Mouse (Mus musculus) left cerebral cortex, postnatal 25 days (tissue): ENCODE measurements around the gene Hint1. TPM values are rescaled to one million over a fixed set of nuclear protein-coding genes. Genes with fewer than 3 reads are reported as not detected.
"Not testable (repeated sequence)": the region's sequence is repeated elsewhere in the genome, so short reads cannot be mapped to it uniquely, and the experiment has no call there.

Experiments
- DNase-seq, 2 experiments: peaks; one replicate each; pipeline ENCODE4 v3.0.0; 2022; ENCODE audit warnings: low spot score in 2 of 2, mixed read lengths in 1 of 2
- intact Hi-C: fragments of 180-260 bp; cut with DNase I; formaldehyde crosslinking; loops from one replicate; pipeline ENCODE4 v1.15.1; 2025
- total RNA-seq, 2 experiments: library from RNA; stranded (reverse); gene quantifications; 2 replicates each; pipeline ENCODE4 v1.2.3; 2021

Hint1 gene
- total RNA-seq, 2 experiments from 2014 or later, result 236 to 265 TPM

DNA sequence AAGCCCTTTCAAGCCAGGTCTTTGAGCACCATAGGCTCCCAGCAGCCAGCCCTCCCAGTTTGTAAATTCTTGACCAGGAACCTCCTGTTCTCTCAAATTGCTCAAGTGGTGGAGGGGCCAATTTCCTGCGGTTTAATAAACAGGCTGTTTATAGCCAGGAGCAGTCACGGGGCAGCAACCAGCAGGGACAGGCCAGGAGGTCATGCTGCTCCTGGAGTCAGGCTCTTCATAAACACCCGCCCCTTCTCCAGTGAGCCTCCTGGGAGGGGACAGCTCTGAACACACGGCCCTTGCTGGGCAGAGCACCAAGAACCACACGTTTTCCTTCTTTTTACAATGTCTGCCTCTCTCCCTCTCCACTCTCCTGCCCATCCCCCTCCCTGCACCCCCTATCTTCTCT is 18.8 kb downstream of the Hint1 start:
- DNase-seq, result no peak
- intact Hi-C loops, result loop anchor here (5.0 to 10.0 kb wide), 3 partner anchors 152 to 502 kb away; partner anchors contain the start of gene Slc36a3

- DNase-seq, result no peak
- intact Hi-C loops, result loop anchor here (5.0 to 10.0 kb wide), 2 partner anchors 269 to 502 kb away; partner anchors contain the start of gene Slc36a3
Observed at GRCm38 (mm10) chr11:54885406-54885805, 19.2 kb downstream of the Hint1 start.

DNA sequence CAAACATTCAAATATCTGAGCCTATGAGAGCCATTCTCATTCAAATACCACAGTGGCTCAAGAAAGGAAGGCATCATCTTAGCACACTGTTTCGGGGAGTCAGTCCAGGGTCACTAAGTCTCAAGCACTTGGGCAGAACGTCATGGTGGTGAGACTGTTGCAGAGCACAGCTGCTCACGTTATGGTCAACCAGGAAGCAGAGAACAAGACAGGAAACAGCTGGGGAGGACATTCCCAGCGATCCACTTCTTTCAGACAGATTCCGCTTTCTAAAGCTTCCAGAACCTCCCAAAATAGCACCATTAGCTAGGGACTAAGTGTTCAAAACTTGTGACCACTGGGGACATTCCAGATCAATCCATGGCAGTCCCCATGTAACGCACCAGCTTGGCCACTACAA is 21.7 kb downstream of the Hint1 start:
- no peak for DNase-seq
- intact Hi-C loops, result loop anchor here (5.0 to 10.0 kb wide), 2 partner anchors 267 to 499 kb away; partner anchors contain the start of gene Slc36a3

DNA sequence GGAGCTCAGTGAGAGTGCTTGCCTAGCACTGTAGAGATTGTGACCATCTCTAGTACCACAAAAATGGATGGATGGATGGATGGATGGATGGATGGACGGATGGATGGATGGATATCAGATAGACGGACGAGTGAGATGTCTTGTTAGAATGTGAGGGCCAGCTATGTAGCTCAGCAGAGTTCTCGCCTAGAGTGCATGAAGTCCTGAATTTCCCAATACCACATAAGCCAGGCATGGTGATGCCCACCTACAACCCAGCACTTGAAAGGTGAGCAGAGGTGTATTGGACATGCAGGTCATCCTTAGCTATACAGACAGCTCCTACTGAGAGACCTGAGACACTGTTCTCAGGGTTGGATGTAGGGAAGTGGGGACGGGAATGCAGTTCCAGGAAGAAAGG is 25.2 kb downstream of the Hint1 start:
- intact Hi-C loops, result no loop called here
- no peak for DNase-seq

- no peak for DNase-seq
- intact Hi-C loops, result no loop called here
Observed at GRCm38 (mm10) chr11:54892091-54892490, 25.9 kb downstream of the Hint1 start.

DNA sequence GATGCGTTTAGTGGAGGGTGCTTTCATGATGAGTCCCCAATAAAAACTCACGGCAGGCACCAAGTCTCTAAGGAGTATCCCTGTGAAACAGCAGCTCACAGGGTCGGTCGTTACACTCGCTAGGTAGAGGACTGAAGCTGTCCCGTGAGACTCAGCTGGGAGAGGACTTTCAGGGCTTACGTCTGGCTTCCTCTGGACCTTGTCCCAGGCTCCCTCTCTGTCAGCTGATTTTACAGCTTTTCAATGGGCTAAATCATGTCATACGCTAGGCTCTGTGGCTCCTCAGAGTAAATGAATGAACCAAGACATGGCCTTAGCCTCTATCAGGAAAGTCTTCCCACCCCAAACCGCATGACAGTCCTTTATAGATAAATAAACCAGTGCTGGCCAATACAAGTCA is 28.4 kb downstream of the Hint1 start:
- intact Hi-C loops, result no loop called here

GRCm38 (mm10) chr11:54896646-54897045 is 30.5 kb downstream of the Hint1 start:
- DNase-seq, intact Hi-C loops: not testable (repeated sequence)

More for the DNA sequence above, 28.4 kb downstream of the Hint1 start:
- no peak for DNase-seq

GRCm38 (mm10) chr11:54897470-54897869 is 31.3 kb downstream of the Hint1 start:
- intact Hi-C loops, result no loop called here
- no peak for DNase-seq

GRCm38 (mm10) chr11:54899657-54900056 is 33.5 kb downstream of the Hint1 start:
- no peak for DNase-seq
- intact Hi-C loops, result no loop called here

DNA sequence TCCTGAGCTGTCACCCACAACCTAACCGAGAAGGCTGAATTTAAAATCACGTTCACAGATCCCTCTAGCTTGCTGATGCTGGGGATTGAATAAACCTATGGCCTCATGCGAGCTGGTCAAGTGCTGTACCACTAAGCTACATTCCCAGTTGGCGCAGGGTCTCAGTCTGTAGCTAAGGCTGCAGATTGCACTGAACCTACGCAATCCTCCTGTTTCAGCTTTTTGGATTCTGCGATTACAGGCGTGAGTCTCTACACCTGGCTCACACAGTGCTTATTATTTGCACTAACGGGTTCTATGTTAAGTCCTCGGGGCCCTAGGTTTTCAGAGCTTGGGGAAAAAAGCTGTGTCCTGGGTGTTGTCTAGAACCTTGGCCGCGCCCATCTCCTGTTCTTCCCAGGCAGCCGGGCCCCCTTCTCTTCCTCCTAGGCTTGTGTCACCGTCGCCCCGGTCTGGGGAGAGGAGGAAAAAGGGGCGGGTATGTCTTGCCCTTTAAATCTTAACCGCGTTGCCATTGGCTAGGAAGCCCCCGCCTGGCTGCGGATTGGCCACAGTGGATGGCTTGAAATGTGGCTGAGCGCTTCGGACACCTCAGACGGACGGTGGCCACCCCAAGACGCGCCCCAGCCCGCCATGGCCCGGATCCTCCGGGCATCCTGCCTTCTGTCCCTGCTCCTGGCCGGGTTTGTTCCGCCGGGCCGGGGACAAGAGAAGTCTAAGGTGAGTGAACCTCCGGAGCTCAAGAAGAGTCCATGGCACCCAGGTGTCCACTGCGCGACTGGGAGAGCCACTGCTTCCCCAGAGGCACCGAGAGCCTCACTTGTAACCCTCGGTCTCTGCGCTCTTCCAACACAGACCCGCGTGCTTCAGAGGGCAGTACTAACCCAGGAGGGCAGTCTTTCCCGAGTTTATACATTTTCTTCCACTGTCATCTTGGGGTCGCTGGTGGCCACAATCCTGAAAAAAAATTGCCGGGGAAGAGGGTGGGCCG is 36.4 kb downstream of the Hint1 start, which contains the start of gene Gpx3:
Gene Gpx3, plus strand, starts transcription at position 121 of the 991 bp plus-strand sequence.
- DNase-seq, result peak; percentile 60 to 66
- intact Hi-C loops, result no loop called here

GRCm38 (mm10) chr11:54903339-54903738 is 37.2 kb downstream of the Hint1 start:
- DNase-seq, result no peak

GRCm38 (mm10) chr11:54903940-54904706 is 37.9 kb downstream of the Hint1 start:
- intact Hi-C loops, result no loop called here
- DNase-seq, result no peak

More at GRCm38 (mm10) chr11:54903339-54903738, 37.2 kb downstream of the Hint1 start:
- intact Hi-C loops, result no loop called here

- intact Hi-C loops, result no loop called here
- no peak for DNase-seq
Observed at GRCm38 (mm10) chr11:54905086-54905485, 38.9 kb downstream of the Hint1 start.

- intact Hi-C loops, result no loop called here
- DNase-seq, result no peak
Observed at GRCm38 (mm10) chr11:54905931-54906330, 39.7 kb downstream of the Hint1 start.

- intact Hi-C loops, result no loop called here
- no peak for DNase-seq
Observed at GRCm38 (mm10) chr11:54906466-54906865, 40.3 kb downstream of the Hint1 start.

DNA sequence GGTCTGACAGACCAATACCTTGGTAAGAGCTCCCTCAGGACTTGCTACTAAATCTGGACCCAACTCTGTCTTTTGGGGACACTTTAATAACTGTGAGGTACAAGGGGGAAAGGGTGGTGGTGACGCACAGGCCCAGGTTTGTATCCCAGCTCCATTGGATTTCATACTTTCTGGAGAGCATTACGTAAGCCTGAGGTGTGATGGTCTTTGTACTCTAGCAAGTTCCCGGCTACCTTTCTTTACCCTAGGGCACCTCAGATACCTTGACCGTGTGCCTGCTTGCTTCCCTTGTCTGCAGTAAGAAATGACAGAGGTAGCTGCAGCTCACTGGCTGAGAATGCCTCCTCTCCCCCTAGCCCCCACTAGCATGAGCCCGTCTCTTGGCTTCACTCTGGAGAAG is 41.1 kb downstream of the Hint1 start:
- intact Hi-C loops, result no loop called here
- DNase-seq, result no peak

- intact Hi-C loops, result no loop called here
- DNase-seq, result no peak
Observed at GRCm38 (mm10) chr11:54909273-54909672, 43.1 kb downstream of the Hint1 start.

- intact Hi-C loops, result no loop called here
Observed at GRCm38 (mm10) chr11:54910081-54910665, 44.0 kb downstream of the Hint1 start.

DNA sequence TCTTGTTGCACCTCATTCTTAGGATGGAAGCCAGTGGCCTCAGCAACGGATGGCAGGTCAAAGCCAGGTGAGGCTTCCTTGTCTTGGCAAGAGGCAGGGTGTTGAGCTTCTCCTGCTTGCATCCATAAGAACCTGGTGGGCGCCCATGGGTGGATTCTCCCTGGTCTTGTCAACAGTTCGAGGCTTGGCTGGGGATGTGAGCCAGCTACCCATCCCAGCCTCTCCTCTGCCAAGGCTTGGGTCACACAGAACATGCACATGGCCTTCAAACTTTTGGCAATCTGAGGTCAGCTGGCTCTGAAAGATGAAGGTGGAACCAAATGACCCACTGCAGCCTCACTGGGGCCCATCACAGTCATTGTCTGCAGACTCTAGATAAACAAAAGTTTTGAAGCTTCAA is 45.0 kb downstream of the Hint1 start:
- no peak for DNase-seq
- intact Hi-C loops, result no loop called here

More at GRCm38 (mm10) chr11:54910081-54910665, 44.0 kb downstream of the Hint1 start:
- DNase-seq, result no peak
